Mouse (Mus musculus): ENCODE measurements around the gene Loxl4. TPM values are rescaled to one million over a fixed set of nuclear protein-coding genes. Genes with fewer than 3 reads are reported as not detected.

The Loxl4 gene
- polyA plus RNA-seq, 1 experiment from 2014 or later: 0.11 TPM

DNA sequence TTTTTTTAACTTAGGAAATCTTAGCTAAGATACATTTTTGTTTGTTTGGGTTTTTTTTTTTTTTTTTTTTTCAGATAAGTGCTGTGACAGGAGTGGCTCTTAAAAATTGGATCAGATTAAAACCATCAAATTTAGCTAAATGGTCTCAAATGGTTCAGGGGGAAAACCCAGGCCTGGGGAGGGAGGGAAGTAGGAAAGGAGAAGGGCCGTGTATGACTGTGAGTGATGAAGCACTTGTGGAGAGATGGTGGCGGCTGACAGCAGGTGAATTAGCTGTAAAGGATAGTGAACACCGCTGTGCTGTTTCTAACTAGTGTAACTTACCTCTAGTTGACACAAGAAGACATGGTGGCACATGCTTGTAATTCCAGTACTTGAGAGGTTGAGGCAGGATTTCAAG, 53.9 kb downstream of the Loxl4 start:
- Histone ChIP-seq H3K36me3 (peaks cover 9% of the 10 kb centered on the region), H3K9ac (replicated peaks) (no peak overlapping the region), H3K27me3 (no peaks in the 10 kb centered on the region), H3K4me3 (replicated peaks) (no peak overlapping the region), H3K4me1 (replicated peaks) (no peaks in the 10 kb centered on the region), H3K9me3 (no peaks in the 10 kb centered on the region), H3K27ac (no peak overlapping the region), H3K4me2 (replicated peaks) (no peak overlapping the region)
- 92% methylated on average over 3 of the region's 3 CpGs for WGBS
- ATAC-seq: no peak

Other genes starting within 250 kb of the Loxl4 start
- gene Crtac1, start 181.0 kb downstream of the Loxl4 start, polyA plus RNA-seq (2015; fragmentation: Nextera tagmentation; extraction: Ambion mirVana): 14.8 and 18.9 TPM in 2 replicates
- 14.7 and 15.7 TPM in 2 replicates for gene R3hcc1l, start 94.1 kb downstream of the Loxl4 start, polyA plus RNA-seq (2015; fragmentation: Nextera tagmentation; extraction: Ambion mirVana)
- 1.5 and 1.6 TPM in 2 replicates for gene Pyroxd2, start 140.0 kb upstream of the Loxl4 start, polyA plus RNA-seq (2015; fragmentation: Nextera tagmentation; extraction: Ambion mirVana)
- gene Hps1, start 167.2 kb upstream of the Loxl4 start, polyA plus RNA-seq (2015; fragmentation: Nextera tagmentation; extraction: Ambion mirVana): 11.8 and 13.7 TPM in 2 replicates